Mouse (Mus musculus) megakaryocyte, embryonic 14.5 days (primary cell): ENCODE data around the gene Dhrs2.

Experiments
- FLI1 ChIP-seq: IDR thresholded peaks from 2 replicates; pipeline ENCODE4 v1.6.1; 2012; ENCODE audit warnings: low read length, inconsistent platforms, mixed read lengths
- GATA1 ChIP-seq: IDR thresholded peaks from 3 replicates; pipeline ENCODE4 v1.6.1; 2012; ENCODE audit warnings: mixed read lengths, low read length, inconsistent platforms, borderline replicate concordance

DNA sequence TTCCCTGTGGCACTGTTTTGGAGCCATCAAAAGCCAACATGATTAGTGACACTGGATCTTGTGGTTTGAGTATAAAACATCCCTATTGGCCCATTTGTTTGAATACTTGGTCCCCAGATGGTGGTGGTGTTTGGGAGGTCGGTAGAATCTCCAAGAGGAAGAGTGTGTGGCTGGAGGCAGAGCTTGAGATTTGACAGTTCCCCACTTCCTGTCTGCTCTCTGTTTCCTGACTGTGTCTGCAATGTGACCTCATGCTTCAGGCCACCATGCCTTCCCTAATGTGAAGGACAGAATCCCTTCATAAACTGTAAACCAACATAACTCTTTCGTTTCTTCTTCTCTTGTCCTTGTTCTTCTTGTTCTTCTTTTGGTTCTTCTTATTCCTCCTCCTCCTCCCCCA is 24.7 kb upstream of the Dhrs2 start:
- TF ChIP-seq GATA1 (no peak), FLI1 (no peak)
